Mouse (Mus musculus) heart, adult 9 months (tissue): ENCODE data around the gene Galnt6.

Experiments
- DNase-seq, 2 experiments: peaks; one replicate each; pipeline ENCODE4 v3.0.0; 2022; ENCODE audit warnings: low spot score in 2 of 2

Gene Galnt6

DNA sequence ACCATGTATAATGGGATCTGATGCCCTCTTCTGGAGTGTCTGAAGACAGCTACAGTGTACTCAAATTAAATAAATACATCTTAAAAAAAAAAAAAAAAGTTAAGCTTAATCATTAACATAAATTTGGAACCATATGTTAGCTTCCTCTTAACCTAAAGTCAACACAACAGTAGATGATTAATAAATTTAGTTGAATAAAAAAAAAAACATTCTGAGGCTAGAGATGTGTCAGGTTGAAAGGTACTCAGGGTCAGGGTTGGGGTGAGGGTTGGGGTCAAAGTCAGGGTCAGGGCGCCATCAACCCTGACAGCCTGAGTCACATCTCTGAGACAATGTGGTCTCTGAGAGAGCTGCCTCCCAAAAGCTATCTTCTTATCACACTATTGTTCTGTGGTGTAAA lies 74.9 kb downstream of the Galnt6 start:
- DNase-seq, result no peak

DNA sequence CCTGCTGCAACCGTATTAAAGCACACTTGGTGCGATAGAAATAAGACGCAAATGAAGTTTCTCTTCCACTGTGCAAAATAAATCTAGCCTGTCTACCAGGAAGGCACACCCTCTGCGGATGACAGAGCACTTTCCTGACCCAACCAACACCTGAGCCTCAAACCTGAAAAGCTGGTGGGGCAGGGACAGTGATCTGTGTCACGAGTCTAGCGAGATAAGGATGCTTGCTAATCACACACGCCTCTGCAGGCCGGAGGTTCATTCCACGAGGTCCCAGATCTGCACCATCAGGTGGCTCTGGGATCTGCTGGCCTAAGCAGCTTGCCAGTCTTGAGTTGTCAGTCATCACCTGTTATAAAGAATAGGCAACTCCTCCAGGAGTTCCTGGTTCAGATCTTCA lies 77.6 kb downstream of the Galnt6 start:
- no peak for DNase-seq

DNA sequence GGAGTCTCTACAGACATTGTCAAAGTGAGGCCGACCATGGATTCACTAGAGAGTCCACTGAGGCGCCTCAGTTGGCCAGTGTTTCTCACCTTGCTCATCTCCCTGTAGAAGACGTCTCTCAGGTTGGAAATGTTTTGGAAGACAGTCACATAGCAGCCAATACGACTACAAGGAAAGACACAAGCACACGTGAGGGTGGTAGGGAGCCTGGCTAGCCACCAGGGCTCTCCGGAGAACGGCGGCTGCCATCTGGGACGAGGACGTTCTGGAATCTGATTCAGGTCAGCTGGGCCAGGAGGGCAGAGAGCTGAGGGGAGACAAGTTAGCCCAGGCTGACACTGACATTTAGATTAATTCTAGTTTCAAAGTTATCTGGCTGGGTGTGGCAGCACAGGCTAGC lies 79.1 kb downstream of the Galnt6 start:
- DNase-seq, result no peak

DNA sequence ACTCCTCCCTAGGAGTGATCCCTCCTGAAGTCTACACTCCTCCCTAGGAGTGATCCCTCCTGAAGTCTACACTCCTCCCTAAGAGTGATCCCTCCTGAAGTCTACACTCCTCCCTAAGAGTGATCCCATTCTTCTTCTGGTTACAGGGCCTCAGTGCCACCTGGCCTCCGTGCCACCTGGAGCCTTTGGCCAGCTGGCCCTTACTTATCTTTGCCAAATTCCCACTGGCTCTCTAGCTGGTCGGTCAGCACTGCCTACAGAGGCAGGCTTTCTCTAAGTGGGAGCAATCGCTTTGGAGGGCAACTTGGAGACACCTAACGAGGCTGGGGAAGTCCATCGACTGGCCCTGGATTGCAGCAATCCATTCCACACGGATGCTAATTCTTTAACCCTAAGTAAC lies 83.0 kb downstream of the Galnt6 start:
- DNase-seq, result no peak

DNA sequence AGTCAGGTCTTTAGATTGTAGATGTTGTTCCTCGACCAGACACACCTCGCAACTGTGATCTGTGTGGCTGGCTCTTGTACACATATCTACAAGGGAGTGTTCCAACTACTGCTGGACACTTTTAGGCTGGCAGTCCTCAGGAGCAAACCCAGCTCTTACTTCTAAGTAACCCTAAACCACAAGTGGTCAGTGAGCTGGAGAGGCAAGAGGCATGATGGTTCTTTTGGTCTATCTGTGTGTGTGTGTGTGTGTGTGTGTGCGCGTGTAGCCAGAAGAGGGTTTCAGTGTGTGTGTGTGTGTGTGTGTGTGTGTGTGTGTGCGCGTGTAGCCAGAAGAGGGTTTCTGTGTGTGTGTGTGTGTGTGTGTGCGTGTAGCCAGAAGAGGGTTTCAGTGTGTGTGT lies 86.7 kb downstream of the Galnt6 start:
- no peak for DNase-seq
